Mouse (Mus musculus): Measurements from ENCODE around the gene Itih4.

Gene Itih4

GRCm38 (mm10) chr14:30886204-30886603, at the start of gene Itih4:
Gene Itih4, plus strand, starts transcription at chr14:30886476.
- DNase-seq (ENCODE audit: low spot score in 2 of 2): no peak

GRCm38 (mm10) chr14:30837416-30837996, 48.8 kb upstream of the Itih4 start:
- no peak for DNase-seq (ENCODE audit: low spot score in 2 of 2)

DNA sequence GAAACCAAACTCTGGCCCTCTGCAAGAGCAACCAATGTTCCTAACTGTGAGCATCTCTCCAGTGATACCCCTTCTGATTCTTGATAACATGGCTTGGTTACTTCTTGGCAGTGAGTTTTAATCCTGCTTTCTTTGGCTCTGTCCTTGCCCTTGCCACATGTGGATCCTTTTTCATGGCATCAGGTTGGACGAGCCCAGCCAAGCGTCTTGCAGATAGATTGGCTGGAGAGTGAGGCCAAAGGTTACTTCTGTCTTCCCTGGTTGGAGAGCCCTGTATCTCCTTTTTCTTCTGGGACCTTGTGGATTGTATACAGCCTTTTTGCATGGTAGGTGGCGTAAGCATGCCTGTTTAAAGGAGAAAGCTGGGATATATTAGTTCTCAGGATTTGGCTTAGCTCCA, 42.6 kb upstream of the Itih4 start:
- DNase-seq (ENCODE audit: low spot score in 2 of 2): no peak

DNA sequence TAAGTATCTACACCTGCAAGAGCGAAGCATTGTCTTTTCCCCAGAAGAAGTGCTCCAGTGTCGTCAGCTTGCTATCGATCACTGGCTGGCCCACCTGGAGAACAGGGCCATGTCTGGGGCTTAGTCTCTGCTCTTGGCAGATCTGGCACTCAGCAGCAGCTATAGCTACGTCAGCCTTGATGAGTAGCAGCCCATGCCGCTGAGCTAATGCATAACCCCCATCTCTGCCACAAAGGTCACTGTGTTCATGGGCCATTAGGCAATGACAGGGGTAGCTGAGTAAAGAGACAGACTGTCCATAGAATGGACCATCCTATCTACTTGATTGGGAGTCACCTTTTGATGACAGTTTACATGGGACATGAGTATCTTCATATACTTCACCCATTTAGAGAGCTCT, 35.8 kb upstream of the Itih4 start:
- no peak for DNase-seq (ENCODE audit: low spot score in 2 of 2)

DNA sequence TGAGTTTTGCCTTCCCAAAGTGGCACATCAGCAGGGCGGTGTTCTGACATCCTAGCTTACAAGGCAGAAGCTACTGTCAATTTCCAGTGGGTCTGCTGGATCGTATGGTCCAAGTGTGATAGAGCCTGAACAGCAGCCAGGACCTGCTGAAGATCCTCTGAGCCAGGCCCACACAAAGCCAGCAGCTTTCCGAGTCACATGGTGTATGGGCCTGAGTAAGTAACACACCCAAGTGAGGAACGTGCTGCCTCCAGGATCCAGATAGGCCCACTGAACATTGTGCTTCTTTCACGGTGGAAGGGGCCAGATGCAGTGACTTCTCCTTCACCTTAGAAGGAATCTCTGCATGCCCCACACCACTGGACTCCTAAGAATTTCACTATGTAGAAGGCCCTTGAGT, 34.0 kb upstream of the Itih4 start:
- no peak for DNase-seq (ENCODE audit: low spot score in 2 of 2)

DNA sequence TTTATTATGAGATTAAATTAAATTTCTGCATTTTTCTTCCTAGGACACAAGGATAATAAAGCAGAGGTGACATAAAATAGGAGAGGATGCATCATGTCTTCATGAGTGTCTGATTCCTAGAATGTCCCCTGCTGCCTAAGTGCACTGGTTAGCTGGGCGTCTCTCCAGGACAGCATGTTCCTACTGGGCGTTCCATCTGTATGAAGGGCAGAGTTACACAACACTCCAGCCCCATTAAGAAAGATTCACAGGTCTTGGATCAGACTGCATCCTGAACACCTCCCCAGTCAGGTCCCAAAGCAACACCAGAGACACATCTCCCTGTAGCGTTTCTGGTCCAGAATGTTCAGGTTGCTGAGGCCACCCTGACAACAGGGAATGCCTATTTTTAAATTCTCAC, 31.0 kb upstream of the Itih4 start:
- DNase-seq (ENCODE audit: low spot score in 2 of 2): no peak

GRCm38 (mm10) chr14:30856885-30857507, 29.3 kb upstream of the Itih4 start:
- no peak for DNase-seq (ENCODE audit: low spot score in 2 of 2)

DNA sequence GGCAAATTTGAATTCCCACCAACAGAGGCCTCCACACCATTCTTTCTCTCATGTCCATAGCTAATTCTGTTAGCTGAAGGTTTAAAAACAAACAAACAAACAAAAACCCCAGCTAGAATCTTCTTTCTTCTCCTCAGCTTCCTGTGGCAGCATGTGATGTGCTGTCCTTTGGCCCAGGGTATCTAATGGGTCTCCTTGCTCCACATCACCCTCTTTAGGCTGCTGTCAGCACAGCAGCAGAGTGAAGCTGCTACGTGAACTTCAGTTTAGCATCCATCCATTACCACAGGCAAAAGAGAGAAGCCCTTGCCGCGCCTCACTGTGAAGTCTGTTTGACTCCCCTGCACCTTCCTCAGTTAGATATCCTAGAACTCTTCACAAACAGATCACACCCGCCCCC, 28.3 kb upstream of the Itih4 start:
- DNase-seq (ENCODE audit: low spot score in 2 of 2): no peak

DNA sequence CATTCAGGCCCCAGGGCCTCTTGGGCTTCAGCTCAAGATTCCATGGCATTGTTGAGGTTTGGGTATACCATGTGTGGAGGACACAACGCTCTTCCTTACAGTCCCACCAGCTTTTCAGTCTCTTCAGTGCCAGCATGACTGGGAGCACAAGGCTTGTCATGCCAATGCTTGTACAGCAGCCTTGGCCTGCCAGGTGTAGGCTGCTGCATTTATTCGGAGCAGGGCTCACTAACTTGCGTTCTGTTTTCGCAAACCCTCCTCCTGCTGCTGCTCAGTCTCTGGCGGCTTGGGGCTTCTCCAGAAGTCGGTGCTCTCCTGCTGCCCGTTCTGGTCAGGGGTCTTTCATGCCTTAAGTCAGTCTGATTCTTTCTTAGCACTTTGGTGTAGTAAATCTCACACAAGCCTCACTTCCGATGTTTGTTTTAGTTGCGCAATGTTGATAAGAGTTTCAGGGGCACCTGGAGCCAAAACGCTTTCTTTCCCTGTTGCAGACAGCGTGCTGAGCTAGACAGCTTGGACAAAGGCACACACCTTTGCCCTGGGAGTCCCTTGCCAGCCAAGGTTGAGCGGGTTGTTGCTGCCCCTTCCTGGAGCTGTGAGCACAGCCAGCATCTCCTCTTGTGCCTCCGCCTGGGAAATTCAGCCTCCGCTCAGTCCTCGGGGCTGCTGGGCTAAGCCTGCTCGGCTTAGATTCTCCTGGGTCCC, 24.7 kb upstream of the Itih4 start:
- DNase-seq (ENCODE audit: low spot score in 2 of 2): no peak

GRCm38 (mm10) chr14:30862368-30862767, 23.9 kb upstream of the Itih4 start:
- DNase-seq (ENCODE audit: low spot score in 2 of 2): no peak

DNA sequence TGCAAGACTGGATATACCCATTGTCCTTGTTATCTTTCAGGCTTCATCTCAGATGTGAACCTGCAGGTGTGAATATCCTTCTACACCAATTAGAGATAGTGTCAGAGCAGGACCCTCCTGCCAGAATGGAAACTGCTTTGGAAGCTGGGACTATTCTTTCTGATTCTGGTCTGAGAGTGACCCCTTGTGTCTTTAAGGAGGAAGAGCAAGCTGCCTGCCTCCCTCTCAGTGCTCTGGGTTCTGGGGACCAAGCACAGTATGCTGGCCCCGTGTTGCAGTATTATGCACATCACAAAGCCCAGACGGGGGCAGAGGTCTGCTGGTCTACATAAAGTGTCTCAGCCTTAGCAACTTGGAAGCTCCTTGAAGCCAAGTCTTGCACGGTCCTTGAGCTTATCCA, 21.0 kb upstream of the Itih4 start:
- no peak for DNase-seq (ENCODE audit: low spot score in 2 of 2)

- DNase-seq (ENCODE audit: low spot score in 2 of 2): peak; percentile 47 to 67
These were observed 19.2 kb upstream of the Itih4 start for GRCm38 (mm10) chr14:30867042-30867441.

DNA sequence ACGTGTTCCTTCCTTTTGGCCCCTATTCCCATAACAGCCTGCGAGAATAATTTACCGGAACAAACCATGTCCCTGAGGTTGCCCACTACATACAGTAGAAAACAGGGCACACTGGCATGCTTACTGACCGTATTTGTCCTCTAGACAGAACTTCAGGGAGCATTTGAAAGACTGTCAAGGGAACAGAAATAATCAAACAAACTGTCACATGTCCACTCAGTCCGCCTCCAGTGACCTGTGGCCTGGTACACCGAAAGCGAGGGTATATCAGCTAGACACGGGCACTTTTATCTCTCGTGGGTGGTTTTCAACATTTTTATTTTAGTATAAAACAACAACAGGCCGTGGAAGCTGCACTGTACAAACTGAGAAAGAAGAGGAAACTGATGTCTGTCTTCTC, 17.4 kb upstream of the Itih4 start:
- DNase-seq (ENCODE audit: low spot score in 2 of 2): no peak

GRCm38 (mm10) chr14:30869391-30869801, 16.9 kb upstream of the Itih4 start:
- no peak for DNase-seq (ENCODE audit: low spot score in 2 of 2)

GRCm38 (mm10) chr14:30870206-30871147, 15.8 kb upstream of the Itih4 start:
- DNase-seq (ENCODE audit: low spot score in 2 of 2): no peak

GRCm38 (mm10) chr14:30874095-30874700, 12.1 kb upstream of the Itih4 start:
- DNase-seq (ENCODE audit: low spot score in 2 of 2): no peak

DNA sequence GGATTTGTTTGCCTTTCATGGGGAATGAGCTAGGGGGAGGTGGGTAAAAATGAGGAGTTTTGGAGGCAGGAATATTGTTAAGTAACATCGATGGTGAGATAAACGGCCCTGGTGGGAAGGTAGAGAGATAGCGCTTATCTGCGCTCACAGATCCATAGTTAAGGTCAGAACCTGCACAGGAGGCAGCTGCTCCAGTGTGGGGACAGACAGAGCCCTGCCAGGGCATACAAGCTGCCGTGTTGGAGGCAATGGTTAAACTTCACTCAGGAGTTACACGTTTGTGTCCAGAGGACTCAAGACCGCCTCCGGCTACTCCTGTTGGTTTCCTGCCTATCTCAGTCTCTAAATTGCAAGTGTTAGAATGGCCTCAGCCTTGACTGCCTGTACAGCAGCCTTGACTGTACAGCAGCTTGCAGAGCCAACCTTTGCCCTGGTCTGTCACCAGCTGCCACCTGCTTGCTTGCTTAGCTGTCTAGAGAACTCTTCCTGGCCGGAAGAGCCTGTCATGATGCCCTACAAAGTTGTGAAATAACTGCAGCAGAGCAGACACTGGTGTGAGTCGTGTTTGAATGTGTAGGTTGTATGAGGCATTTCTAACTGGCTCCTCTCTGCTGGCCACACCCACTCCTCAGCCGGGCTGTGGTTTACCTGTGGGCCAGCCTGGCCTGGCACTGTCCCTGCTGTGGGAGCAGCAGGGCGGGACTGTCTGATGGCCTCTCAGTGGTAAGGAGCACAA, 11.0 kb upstream of the Itih4 start:
- DNase-seq (ENCODE audit: low spot score in 2 of 2): no peak

- no peak for DNase-seq (ENCODE audit: low spot score in 2 of 2)
These were observed 10.3 kb upstream of the Itih4 start for GRCm38 (mm10) chr14:30875955-30876354.

GRCm38 (mm10) chr14:30876451-30876850, 9.8 kb upstream of the Itih4 start:
- DNase-seq (ENCODE audit: low spot score in 2 of 2): no peak

- DNase-seq (ENCODE audit: low spot score in 2 of 2): no peak
These were observed 8.4 kb upstream of the Itih4 start for GRCm38 (mm10) chr14:30877827-30878226.

GRCm38 (mm10) chr14:30878958-30879571, 7.2 kb upstream of the Itih4 start, which contains the start of gene Mustn1:
Gene Mustn1, plus strand, starts transcription at chr14:30879200.
- DNase-seq (ENCODE audit: low spot score in 2 of 2): no peak

Measured in cerebellum, postnatal 4 days (tissue).